Mouse (Mus musculus): Measurements from ENCODE around the gene Bak1. TPM values are rescaled to one million over a fixed set of nuclear protein-coding genes. Genes with fewer than 3 reads are reported as not detected.

Gene Bak1
- polyA plus RNA-seq, 1 experiment from 2014 or later, result 8.9 TPM

DNA sequence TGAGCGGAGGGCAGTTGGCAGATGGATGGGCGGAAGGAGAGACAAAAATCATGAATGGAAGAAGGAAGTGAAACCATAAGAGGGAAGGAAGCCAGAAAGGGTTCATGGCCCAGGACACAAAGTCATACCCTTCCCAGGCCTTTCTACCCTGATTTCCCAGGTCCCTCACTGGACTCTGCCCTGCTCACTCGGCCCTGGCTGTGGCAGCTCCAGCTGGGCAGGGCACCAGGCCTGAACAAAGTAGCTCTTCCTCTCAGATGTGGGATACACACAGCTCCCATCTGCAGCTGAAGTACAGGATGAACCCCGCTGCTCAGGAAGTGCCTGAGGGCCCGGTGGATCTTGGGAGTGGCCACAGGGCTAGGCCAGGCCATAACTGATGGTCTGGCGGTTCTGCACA, 14.0 kb upstream of the Bak1 start:
- Histone ChIP-seq H3K9ac (ENCODE audit: low read length) (no peak overlapping the region), H3K27ac (ENCODE audit: low read depth, low read length) (no peak overlapping the region), H3K27me3 (ENCODE audit: control insufficient read depth, insufficient read depth, low read length) (no peaks in the 10 kb centered on the region), H3K4me1 (ENCODE audit: control insufficient read depth, insufficient read depth, low read length) (peaks cover 14% of the 10 kb centered on the region), H3K4me2 (no peak overlapping the region), H3K36me3 (ENCODE audit: control insufficient read depth, insufficient read depth, low read length) (no peaks in the 10 kb centered on the region), H3K9me3 (ENCODE audit: control insufficient read depth, low read length) (no peaks in the 10 kb centered on the region), H3K4me3 (ENCODE audit: low read depth, low read length) (no peak overlapping the region)
- WGBS, result 77% methylated on average over 6 of the region's 6 CpGs
- ATAC-seq (ENCODE audit: low FRiP score) (no peak), DNase-seq (ENCODE audit: low spot score, missing footprints) (no peak)

GRCm38 (mm10) chr17:27041787-27042055, 12.9 kb upstream of the Bak1 start:
- WGBS, result 94% methylated on average over 2 of the region's 2 CpGs
- ATAC-seq (ENCODE audit: low FRiP score) (no peak), DNase-seq (ENCODE audit: low spot score, missing footprints) (no peak)
- H3K4me3 ChIP-seq (ENCODE audit: low read depth, low read length), result no peak overlapping the region
- no peak overlapping the region for H3K9ac ChIP-seq (ENCODE audit: low read length)
- peaks cover 14% of the 10 kb centered on the region for H3K4me1 ChIP-seq (ENCODE audit: control insufficient read depth, insufficient read depth, low read length)
- no peak overlapping the region for H3K4me2 ChIP-seq
- H3K27me3 ChIP-seq (ENCODE audit: control insufficient read depth, insufficient read depth, low read length), result no peaks in the 10 kb centered on the region
- H3K27ac ChIP-seq (ENCODE audit: low read depth, low read length), result no peak overlapping the region
- H3K9me3 ChIP-seq (ENCODE audit: control insufficient read depth, low read length), result no peaks in the 10 kb centered on the region
- H3K36me3 ChIP-seq (ENCODE audit: control insufficient read depth, insufficient read depth, low read length), result no peaks in the 10 kb centered on the region

DNA sequence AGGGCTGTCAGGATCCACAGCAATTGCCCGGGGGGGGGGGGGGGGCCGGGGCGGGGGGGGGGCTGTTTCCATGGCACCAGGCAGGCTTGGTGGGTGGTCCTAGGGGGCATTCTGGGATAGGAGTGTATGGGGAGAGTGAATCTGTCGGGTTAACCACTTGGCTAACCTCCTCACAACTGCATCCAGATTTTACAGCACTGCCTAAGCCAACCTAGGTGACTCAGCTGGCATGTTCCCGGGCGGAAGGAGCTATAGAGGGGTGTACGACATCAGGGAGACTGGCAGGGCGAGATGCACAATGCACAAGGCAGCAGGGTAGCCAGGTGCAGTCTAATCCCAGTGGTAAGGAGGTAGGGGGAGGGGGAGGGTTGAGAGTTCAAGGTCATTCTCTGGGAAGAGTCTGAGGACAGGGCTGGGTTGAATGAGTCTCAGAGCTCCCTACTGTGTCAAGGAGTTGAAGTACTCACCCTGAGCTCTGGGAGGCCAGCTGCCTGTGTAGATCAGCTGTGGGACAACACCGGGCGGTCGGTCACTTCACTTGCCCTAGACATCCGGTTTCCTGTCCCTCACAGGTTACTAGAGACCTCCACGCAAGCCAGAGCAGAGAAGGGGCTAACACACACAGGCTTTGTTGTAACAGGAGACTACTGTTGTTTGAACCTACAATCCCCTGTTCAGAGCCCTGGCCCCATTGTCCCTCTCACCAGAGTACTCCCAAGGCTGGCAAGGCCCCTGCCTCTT, 12.4 kb upstream of the Bak1 start:
- Histone ChIP-seq H3K4me1 (ENCODE audit: control insufficient read depth, insufficient read depth, low read length) (peaks cover 14% of the 10 kb centered on the region), H3K9ac (ENCODE audit: low read length) (no peak overlapping the region), H3K27me3 (ENCODE audit: control insufficient read depth, insufficient read depth, low read length) (no peaks in the 10 kb centered on the region), H3K4me2 (no peak overlapping the region), H3K36me3 (ENCODE audit: control insufficient read depth, insufficient read depth, low read length) (no peaks in the 10 kb centered on the region), H3K4me3 (ENCODE audit: low read depth, low read length) (no peak overlapping the region), H3K27ac (ENCODE audit: low read depth, low read length) (no peak overlapping the region), H3K9me3 (ENCODE audit: control insufficient read depth, low read length) (no peaks in the 10 kb centered on the region)
- no peak for DNase-seq (ENCODE audit: low spot score, missing footprints)
- ATAC-seq (ENCODE audit: low FRiP score), result no peak
- WGBS, result 60% methylated on average over 10 of the region's 13 CpGs

GRCm38 (mm10) chr17:27040304-27041045, 11.7 kb upstream of the Bak1 start:
- Histone ChIP-seq H3K27ac (ENCODE audit: low read depth, low read length) (no peak overlapping the region), H3K9ac (ENCODE audit: low read length) (peak overlapping the region; percentile 54), H3K36me3 (ENCODE audit: control insufficient read depth, insufficient read depth, low read length) (no peaks in the 10 kb centered on the region), H3K4me3 (ENCODE audit: low read depth, low read length) (no peak overlapping the region), H3K4me2 (peak overlapping the region; percentile 25), H3K4me1 (ENCODE audit: control insufficient read depth, insufficient read depth, low read length) (peaks cover 14% of the 10 kb centered on the region), H3K27me3 (ENCODE audit: control insufficient read depth, insufficient read depth, low read length) (no peaks in the 10 kb centered on the region), H3K9me3 (ENCODE audit: control insufficient read depth, low read length) (no peaks in the 10 kb centered on the region)
- DNase-seq (ENCODE audit: low spot score, missing footprints) (peak; percentile 92), ATAC-seq (ENCODE audit: low FRiP score) (no peak)
- WGBS, result 10% methylated on average over 20 of the region's 20 CpGs

DNA sequence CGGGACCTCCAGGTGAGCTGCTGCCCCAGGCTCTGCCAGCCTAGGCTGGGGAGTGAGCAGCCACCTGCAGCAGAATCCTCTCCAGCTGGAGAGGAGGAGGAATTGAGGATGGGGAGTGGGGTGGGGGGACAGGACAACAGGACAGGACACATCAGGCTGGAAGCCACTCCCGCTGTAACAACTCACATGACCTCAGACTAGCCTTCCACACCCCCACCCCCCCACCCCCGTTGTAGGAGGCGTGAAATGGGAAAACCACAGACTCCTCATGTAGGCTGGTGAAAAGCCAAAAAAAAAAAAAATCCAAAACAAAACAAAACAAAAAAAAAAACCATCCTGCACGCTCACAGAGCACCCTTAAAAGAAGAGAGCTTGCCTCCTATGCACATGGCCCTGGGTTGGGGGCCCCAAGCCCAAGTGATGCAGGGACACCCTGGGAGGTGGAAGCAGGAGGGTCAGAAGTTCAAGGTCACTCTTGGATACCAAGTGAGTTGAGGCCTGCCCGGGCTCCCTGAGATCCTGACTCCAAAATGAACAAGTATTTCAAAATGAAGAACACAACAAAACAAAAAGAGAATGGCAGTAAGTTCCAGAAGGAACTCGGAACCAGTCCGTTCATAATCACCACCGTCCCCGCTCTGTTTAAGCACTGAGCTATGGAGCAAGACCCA, 10.8 kb upstream of the Bak1 start:
- Histone ChIP-seq H3K9ac (ENCODE audit: low read length) (no peak overlapping the region), H3K27me3 (ENCODE audit: control insufficient read depth, insufficient read depth, low read length) (no peaks in the 10 kb centered on the region), H3K4me2 (no peak overlapping the region; the same call in 1 of the 2 replicates), H3K9me3 (ENCODE audit: control insufficient read depth, low read length) (no peaks in the 10 kb centered on the region), H3K4me3 (ENCODE audit: low read depth, low read length) (no peak overlapping the region), H3K36me3 (ENCODE audit: control insufficient read depth, insufficient read depth, low read length) (no peaks in the 10 kb centered on the region), H3K27ac (ENCODE audit: low read depth, low read length) (no peak overlapping the region), H3K4me1 (ENCODE audit: control insufficient read depth, insufficient read depth, low read length) (peaks cover 14% of the 10 kb centered on the region)
- WGBS, result 68% methylated on average over 10 of the region's 10 CpGs
- ATAC-seq (ENCODE audit: low FRiP score) (no peak), DNase-seq (ENCODE audit: low spot score, missing footprints) (no peak)

- H3K4me3 ChIP-seq (ENCODE audit: low read depth, low read length), result no peak overlapping the region
- H3K4me1 ChIP-seq (ENCODE audit: control insufficient read depth, insufficient read depth, low read length), result peaks cover 14% of the 10 kb centered on the region
- H3K36me3 ChIP-seq (ENCODE audit: control insufficient read depth, insufficient read depth, low read length), result no peaks in the 10 kb centered on the region
- H3K4me2 ChIP-seq, result no peak overlapping the region
- whole genome bisulfite sequencing, result 42% methylated on average over 18 of the region's 18 CpGs
- H3K27ac ChIP-seq (ENCODE audit: low read depth, low read length), result no peak overlapping the region
- DNase-seq (ENCODE audit: low spot score, missing footprints), result no peak
- ATAC-seq (ENCODE audit: low FRiP score), result no peak
- no peaks in the 10 kb centered on the region for H3K27me3 ChIP-seq (ENCODE audit: control insufficient read depth, insufficient read depth, low read length)
- H3K9ac ChIP-seq (ENCODE audit: low read length), result no peak overlapping the region
- H3K9me3 ChIP-seq (ENCODE audit: control insufficient read depth, low read length), result no peaks in the 10 kb centered on the region
These were observed 9.7 kb upstream of the Bak1 start for GRCm38 (mm10) chr17:27038335-27039050.

DNA sequence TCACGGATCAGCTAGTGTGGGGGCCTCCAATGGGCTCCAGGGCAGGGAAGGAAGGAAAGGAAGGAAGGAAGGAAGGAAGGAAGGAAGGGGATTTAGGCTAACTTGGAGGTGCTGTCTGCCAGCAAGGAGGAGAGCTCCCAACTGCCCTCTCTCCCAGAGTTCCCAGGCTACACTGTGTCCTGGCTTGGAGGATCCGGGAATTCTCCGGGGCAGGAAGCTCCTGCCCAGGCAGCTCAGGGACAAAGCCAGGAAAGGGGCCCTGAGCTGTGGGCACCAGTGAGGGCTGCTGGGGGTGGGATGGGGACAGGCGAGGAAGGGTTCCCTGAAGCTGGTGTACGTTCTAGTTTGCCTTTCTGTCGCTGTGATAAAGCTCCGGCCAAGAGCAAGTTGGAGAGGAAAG, 7.7 kb upstream of the Bak1 start:
- DNase-seq (ENCODE audit: low spot score, missing footprints) (no peak), ATAC-seq (ENCODE audit: low FRiP score) (no peak)
- Histone ChIP-seq H3K4me2 (no peak overlapping the region), H3K9me3 (ENCODE audit: control insufficient read depth, low read length) (no peaks in the 10 kb centered on the region), H3K27me3 (ENCODE audit: control insufficient read depth, insufficient read depth, low read length) (no peaks in the 10 kb centered on the region), H3K9ac (ENCODE audit: low read length) (no peak overlapping the region), H3K4me3 (ENCODE audit: low read depth, low read length) (no peak overlapping the region), H3K36me3 (ENCODE audit: control insufficient read depth, insufficient read depth, low read length) (no peaks in the 10 kb centered on the region), H3K27ac (ENCODE audit: low read depth, low read length) (no peak overlapping the region), H3K4me1 (ENCODE audit: control insufficient read depth, insufficient read depth, low read length) (peaks cover 14% of the 10 kb centered on the region)
- WGBS, result 74% methylated on average over 7 of the region's 7 CpGs

- Histone ChIP-seq H3K9ac (ENCODE audit: low read length) (no peak overlapping the region), H3K27me3 (ENCODE audit: control insufficient read depth, insufficient read depth, low read length) (no peaks in the 10 kb centered on the region), H3K9me3 (ENCODE audit: control insufficient read depth, low read length) (no peaks in the 10 kb centered on the region), H3K4me3 (ENCODE audit: low read depth, low read length) (no peak overlapping the region), H3K27ac (ENCODE audit: low read depth, low read length) (no peak overlapping the region), H3K4me2 (no peak overlapping the region), H3K36me3 (ENCODE audit: control insufficient read depth, insufficient read depth, low read length) (no peaks in the 10 kb centered on the region), H3K4me1 (ENCODE audit: control insufficient read depth, insufficient read depth, low read length) (peaks cover 1% of the 10 kb centered on the region; the same call in 1 of the 2 replicates)
- DNase-seq (ENCODE audit: low spot score, missing footprints), result peak; percentile 99
- 4% methylated on average over 14 of the region's 14 CpGs for WGBS
- ATAC-seq (ENCODE audit: low FRiP score), result peak; percentile 60
These were observed 4.1 kb upstream of the Bak1 start for GRCm38 (mm10) chr17:27032869-27033268.

DNA sequence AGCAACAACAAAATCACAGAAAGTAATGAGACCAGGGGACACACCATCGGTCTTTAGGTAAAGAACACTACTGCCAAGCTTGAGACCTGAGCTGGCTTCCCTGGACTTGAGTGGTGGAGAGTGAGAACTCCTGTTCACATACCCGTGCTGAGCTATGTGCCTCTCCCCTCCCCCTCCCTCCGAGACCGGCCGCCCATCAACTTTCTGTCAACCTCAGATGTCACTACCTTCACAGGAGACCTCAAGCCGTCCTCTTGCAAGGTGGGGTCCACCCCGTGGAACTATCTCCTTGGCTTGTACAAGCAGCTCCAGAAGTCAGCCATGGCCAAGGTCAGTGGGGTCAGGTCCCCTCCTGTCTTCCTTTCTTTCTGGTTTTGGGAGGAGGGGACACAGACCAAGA, 3.5 kb upstream of the Bak1 start:
- ATAC-seq (ENCODE audit: low FRiP score), result no peak
- no peak overlapping the region for H3K4me2 ChIP-seq

More for the DNA sequence above, 3.5 kb upstream of the Bak1 start:
- 67% methylated on average over 7 of the region's 7 CpGs for WGBS
- Histone ChIP-seq H3K36me3 (ENCODE audit: control insufficient read depth, insufficient read depth, low read length) (no peaks in the 10 kb centered on the region), H3K27me3 (ENCODE audit: control insufficient read depth, insufficient read depth, low read length) (no peaks in the 10 kb centered on the region), H3K9me3 (ENCODE audit: control insufficient read depth, low read length) (no peaks in the 10 kb centered on the region), H3K4me1 (ENCODE audit: control insufficient read depth, insufficient read depth, low read length) (peaks cover 6% of the 10 kb centered on the region), H3K4me3 (ENCODE audit: low read depth, low read length) (no peak overlapping the region), H3K27ac (ENCODE audit: low read depth, low read length) (no peak overlapping the region), H3K9ac (ENCODE audit: low read length) (no peak overlapping the region)
- no peak for DNase-seq (ENCODE audit: low spot score, missing footprints)
